Mouse (Mus musculus): Measurements from ENCODE around the gene Col11a2.

- TF ChIP-seq MAFK (IDR thresholded peaks at IDR 0.05; ENCODE audit: insufficient read depth, low read depth, low read length) (no peak), ZNF384 (IDR thresholded peaks at IDR 0.05; ENCODE audit: low read depth, low read length) (no peak), CHD2 (IDR thresholded peaks at IDR 0.05; ENCODE audit: low read depth, low read length) (no peak), ZC3H11A (IDR thresholded peaks at IDR 0.05; ENCODE audit: borderline replicate concordance, low read depth, low read length) (no peak), HCFC1 (IDR thresholded peaks at IDR 0.05; ENCODE audit: borderline replicate concordance, insufficient read depth, low read length) (no peak)
Observed at GRCm38 (mm10) chr17:34072091-34072490, 32.9 kb downstream of the Col11a2 start.
